12 mouse cellular contexts compared by ENCODE assay signal in the genomic region with DNA sequence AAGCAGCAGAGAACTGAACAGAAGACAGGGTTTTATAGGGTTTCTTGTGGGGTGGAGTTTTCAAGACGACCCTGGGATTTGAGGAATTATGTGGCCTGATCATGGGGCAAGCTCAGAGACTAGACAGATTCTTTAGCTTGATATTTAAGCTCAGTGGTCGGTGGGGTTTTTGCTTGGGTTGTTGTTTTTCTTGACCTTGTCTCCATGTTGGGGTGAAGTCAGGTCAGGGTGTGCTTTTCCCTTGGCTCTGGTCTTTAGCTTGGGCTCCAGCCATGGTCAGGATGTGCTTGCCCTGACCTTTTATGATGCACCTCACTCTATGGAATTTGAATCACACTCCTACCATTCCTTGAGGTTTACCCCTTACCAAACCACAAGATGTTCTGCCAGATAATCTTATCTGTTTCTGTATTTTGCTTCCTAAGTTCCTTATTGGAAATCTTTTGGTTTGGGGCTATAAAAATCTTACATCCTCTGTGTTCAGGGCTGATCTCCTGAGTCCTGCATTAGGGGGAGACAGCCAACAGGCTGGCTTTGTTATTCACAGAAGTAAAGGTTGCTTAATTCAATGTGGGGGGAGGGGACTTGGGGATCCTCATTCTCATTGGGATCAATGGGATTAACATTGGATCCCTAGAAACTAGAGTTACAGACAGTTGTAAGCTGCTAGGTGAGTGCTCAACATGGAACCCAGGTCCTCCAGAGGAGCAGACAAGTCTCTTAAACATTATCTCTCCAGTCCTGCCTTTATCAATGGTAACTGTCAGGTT.
"Had no signal": no experiment of that assay in that cellular context is flagged by ENCODE, and none has a peak within 500 bp of the region (broad histone marks: within the 10 kb centered on the region; RNA-seq: fewer than 3 reads in every experiment).

No protein-coding gene starts in this region.

- H3K4me3 ChIP-seq: kidney, embryonic 15.5 days; limb, embryonic 12.5 days; midbrain, embryonic 15.5 days; neural tube, embryonic 12.5 days had no signal

- ATAC-seq: lung, postnatal 0 days; midbrain, embryonic 15.5 days had no signal

- DNase-seq: kidney, adult 18-20 months; kidney, postnatal 14 days; lung, adult 2 months; lung, postnatal 36 days; spleen, adult 18-20 months; thymus, adult 18-20 months; thymus, postnatal 14 days had no signal

- H3K9me3 ChIP-seq: kidney, embryonic 15.5 days; limb, embryonic 12.5 days; midbrain, embryonic 15.5 days; neural tube, embryonic 12.5 days had no signal

- H3K36me3 ChIP-seq: kidney, embryonic 15.5 days; limb, embryonic 12.5 days; midbrain, embryonic 15.5 days; neural tube, embryonic 12.5 days had no signal

- H3K27ac ChIP-seq: kidney, embryonic 15.5 days; limb, embryonic 12.5 days; midbrain, embryonic 15.5 days; neural tube, embryonic 12.5 days had no signal

- H3K27me3 ChIP-seq: kidney, embryonic 15.5 days; limb, embryonic 12.5 days; midbrain, embryonic 15.5 days; neural tube, embryonic 12.5 days had no signal

- H3K4me2 ChIP-seq: kidney, embryonic 15.5 days; limb, embryonic 12.5 days; midbrain, embryonic 15.5 days; neural tube, embryonic 12.5 days had no signal

- H3K4me1 ChIP-seq: kidney, embryonic 15.5 days; limb, embryonic 12.5 days; midbrain, embryonic 15.5 days; neural tube, embryonic 12.5 days had no signal

- H3K9ac ChIP-seq: kidney, embryonic 15.5 days; limb, embryonic 12.5 days; midbrain, embryonic 15.5 days; neural tube, embryonic 12.5 days had no signal
